Mouse (Mus musculus) heart, adult 9 months (tissue): ENCODE measurements around the gene Slc30a9.

Experiments
- DNase-seq, 2 experiments: peaks; one replicate each; pipeline ENCODE4 v3.0.0; 2022; ENCODE audit warnings: low spot score in 2 of 2

Slc30a9 gene

DNA sequence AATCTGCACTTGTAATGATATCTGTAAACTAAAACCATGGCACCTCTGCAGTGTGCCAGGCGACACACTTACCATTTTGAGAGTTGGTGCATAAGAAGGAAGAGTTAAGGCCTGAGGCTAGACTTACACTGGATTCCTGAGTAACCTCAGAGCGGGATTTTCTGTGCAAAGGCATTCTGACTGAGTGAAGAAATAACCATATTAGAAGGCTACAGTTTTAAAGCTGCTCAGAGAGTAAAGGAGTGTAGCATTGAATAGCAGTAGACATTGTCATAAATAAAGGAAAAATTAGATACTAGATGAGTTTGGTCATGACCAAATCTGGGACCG is 5.7 kb downstream of the Slc30a9 start:
- DNase-seq = no peak

DNA sequence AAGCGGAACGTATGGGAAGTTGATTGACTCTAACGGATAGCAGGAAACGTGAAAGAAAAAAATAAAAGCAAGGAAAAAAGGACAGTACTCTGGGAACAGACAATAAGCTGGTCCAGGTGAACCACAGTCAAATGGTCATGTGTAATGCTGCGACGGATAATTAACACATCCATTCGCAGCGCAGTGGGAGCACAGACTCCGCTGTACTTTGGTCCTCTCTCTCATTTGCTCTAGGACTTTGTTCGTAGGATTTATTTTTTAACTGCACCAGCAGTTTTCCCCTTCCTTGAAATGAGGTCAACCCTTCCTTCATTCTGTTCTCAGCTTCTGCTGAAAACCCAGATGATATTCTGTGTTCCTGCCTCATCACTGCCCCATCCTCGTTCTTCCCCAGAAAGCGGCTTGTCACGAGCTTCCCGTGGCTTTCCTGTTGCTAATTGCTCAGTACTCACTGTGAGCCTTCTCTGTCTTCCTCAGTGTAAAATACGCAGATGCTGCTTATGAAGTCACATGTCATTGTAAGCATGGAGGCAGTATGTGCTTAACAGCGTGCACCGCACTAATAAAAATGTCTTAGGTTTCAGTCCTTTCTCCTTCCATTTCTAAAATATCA is 15.0 kb downstream of the Slc30a9 start:
- DNase-seq = no peak

DNA sequence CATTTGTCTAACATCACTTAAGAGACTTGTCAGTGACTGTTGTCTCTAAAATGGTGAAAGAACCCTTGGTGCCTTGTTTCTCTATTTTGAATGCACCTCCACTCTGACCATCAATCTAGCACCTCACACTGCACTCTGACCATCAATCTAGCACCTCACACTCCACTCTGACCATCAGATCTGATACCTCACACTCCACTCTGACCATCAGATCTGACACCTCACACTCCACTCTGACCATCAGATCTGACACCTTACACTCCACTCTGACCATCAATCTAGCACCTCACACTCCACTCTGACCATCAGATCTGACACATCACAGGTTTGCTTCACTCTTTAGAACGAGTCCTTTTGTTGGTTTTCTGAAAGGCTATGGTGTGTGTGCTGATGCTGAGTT is 17.3 kb downstream of the Slc30a9 start:
- DNase-seq = no peak

GRCm38 (mm10) chr5:67340811-67341210 is 34.1 kb downstream of the Slc30a9 start:
- no peak for DNase-seq

- no peak for DNase-seq
Measured at GRCm38 (mm10) chr5:67347060-67347459, 40.3 kb downstream of the Slc30a9 start.

GRCm38 (mm10) chr5:67348949-67349348 is 42.2 kb downstream of the Slc30a9 start:
- DNase-seq = no peak

DNA sequence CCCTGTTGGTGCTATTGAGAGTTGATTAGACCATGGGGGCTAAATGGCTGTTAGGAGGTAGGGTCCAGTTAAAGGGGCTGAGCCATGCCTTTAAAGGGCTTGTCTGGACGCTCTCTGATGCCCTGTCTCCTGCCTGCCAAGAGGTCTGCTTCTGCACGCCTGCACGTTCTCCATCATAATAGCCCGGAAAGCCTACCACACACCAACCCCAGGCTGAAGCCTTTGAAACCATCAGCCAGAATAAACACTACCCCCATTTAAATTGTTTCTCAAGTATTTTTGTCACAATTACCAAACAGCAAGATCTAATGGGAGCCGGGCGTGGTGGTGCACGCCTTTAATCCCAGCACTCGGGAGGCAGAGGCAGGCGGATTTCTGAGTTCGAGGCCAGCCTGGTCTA is 55.6 kb downstream of the Slc30a9 start:
- DNase-seq = no peak

DNA sequence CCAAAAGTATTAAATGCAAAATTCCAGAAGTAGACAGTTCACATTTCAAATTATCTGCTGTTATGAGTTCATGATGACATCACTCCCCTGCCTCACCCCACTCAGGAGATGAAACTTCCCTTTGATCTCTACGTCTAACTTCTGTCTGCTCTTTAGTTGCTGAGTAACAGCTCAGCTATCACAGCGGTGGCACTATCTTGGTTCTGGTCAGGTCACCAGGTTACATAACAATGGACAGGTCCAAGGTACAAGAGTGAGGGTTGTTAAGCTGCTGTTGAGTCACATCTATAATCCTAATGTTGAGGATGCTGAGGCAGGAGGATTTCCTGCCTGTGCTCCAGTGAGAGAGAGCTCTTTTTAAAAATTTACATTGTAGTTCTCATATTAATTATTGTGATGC is 56.2 kb downstream of the Slc30a9 start:
- DNase-seq = no peak

DNA sequence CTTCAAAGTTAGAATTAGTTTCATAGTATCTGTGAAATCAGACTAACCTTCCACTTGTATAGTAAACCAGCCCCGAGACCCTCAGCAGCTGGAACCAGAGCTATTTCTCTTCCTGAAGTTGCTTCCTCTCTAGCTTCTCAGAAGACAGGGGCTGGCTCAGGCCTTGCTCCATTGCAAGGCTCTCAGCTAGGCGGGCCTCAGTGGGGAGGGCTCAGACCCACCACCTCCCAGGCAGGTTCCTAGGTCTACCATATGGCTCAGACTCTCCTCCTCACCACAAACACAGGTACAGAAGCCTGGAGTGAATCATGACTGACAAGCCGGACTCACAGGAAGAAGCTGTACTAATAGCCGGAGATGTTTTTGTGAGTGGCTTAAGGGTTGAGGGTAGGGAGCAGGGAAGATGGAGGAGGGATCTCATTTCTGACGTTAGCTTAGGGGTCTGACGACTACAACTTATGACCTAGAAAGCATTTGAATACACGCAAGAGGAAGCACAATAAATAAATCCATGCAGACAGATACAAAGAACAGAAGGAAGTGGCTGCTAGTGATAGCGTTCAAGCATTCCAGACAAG is 70.4 kb downstream of the Slc30a9 start:
- DNase-seq = no peak

GRCm38 (mm10) chr5:67381690-67382089 is 74.9 kb downstream of the Slc30a9 start:
- no peak for DNase-seq

- no peak for DNase-seq
Measured at GRCm38 (mm10) chr5:67382556-67382955, 75.8 kb downstream of the Slc30a9 start.

GRCm38 (mm10) chr5:67393951-67394350 is 87.2 kb downstream of the Slc30a9 start:
- no peak for DNase-seq

DNA sequence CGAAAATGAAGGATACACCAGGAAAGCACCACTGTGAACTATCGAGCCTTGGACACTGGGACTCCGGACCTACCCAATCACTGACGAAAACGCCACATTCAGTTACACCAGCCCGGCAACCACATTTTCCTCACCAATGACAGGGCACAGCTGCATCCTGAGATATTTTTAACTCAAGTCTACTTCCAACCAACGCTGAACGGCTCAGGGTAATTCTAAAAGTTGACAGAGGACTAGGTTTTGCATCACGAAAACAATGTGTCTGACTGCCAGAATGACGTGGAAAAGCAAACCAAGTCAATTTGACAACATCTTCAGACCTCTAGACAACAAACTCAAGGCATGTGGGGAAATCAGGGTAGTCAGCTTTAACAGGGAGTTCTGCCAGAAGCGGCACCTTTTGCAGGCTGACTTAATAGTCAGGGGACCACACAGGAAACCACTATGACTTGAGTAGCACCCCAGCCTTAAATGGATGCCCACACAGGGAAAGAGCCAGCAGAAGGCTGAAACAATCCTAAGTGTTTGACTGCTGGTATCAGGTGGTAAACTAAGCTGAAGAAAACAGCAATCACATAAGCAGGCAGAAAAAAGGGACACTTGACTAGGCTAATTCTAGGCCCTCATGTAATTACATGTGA is 88.6 kb downstream of the Slc30a9 start:
- no peak for DNase-seq

DNA sequence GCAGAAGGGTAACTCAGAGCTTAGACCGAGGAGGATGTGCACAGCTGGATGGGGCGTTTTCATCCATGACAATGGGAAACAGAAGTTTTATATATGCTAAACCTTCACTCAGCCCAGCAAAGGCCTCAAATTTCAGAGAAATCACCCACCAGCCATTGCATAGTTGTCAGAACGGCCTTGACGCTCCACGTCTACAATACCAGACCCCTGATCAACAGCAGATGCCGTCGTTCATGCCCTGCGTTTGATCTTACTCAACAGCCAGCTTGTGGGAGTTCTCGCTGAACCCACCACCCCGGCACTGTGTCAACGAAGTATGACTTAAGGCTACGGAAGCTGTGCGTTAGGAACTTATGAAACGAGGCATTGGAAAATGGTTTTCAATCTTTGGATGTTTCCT is 90.4 kb downstream of the Slc30a9 start:
- DNase-seq = no peak

DNA sequence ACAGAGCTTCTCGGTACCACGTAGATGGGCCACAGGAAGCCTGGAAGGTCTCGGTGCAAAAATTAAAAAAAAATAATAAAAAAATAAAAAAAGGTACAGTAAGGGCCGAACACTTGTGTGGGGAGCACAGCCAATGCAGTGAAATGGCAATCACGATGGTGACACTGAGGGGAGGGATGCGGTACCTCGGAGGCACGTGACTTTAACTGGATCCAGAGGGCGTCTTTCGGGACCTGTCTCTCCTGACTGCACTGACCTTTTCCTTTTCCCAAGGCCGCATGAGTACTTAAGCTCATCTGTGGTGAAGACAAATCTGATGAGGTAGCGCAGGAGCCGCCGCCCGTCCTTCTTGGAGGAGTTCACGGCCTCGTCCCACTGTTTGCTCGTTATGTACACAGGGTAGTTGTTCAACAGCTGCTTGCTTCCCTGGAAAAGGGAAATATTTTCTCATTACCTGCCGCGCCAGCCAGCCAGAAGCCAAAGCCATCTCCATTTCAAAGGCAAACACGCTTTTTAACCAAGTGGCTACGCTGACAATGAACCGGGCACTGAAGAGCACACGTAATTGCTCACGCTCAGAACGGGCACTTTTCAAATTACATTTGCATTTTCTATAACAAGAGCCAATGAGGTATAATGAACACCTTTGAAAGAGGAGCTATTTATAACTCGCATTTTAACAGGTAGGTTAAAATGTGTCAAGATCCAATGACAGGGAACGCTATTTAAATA is 93.3 kb downstream of the Slc30a9 start:
- no peak for DNase-seq

DNA sequence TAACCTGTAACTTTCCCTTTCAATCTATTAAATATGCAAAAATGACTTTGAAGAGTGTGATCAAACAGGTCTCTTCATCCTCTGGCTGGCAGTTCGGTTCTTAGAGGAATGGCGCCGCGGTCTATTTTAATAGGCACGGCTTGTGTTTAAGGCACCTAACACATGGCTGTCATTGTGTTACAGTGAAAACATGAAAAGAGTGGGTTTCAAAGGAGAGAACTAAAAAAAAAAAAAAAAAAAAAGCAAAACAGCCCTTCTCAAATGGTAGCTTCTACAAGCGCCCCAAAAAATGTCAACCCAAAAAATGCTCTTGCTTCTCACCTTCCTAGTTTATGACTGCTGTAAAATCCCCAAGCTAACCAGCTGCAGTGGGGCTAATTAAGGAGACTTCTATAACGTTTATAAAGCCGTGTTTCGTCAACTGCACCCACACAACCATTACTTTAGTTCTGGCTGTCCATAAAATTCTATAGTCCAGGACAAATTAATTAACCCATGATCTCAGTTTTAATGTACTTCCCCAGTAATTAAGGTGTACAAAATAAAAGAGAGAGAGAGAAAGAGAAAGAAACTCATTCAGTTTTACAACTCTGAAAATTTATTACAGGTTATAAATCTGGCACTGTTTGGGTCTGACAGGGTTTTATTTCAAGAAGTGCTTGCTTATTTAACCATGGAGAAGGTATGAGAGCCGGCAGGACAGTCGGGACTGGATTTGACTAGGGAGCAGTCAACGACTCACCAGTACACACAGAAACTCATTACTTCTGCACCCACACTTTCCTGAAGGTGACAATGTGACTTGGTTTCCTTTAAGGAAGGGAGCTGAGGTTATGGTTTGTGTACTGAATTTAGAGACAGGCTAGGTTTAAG is 94.1 kb downstream of the Slc30a9 start:
- no peak for DNase-seq

- no peak for DNase-seq
Measured at GRCm38 (mm10) chr5:67401612-67402011, 94.9 kb downstream of the Slc30a9 start.

GRCm38 (mm10) chr5:67404380-67404779 is 97.6 kb downstream of the Slc30a9 start:
- DNase-seq = no peak

DNA sequence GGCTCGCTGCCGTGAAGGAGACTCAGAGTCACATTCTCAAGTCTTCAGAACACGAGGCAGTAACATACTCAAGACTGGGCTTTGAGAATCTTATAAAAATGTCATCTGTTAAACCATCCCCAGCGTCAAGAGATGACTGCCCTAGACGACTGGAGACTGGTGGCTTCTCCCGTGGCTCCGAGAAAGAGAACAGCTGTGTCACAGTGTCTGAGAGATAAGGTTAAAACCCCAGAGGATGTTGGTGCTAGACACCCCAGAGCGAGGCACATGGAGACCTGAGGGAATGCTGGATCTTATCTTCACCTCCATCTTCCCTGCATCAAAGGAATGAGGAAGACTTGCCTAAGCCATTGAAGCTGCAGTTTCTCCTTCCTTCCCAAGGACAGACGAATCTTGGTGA is 98.2 kb downstream of the Slc30a9 start:
- no peak for DNase-seq
